Comparison of ENCODE assay signal across 21 mouse cellular contexts in genomic region chr8:83722631-83723030, GRCm38 (mm10).
"Had no signal": no experiment of that assay in that cellular context is flagged by ENCODE, and none has a peak within 500 bp of the region (broad histone marks: within the 10 kb centered on the region; RNA-seq: fewer than 3 reads in every experiment).

No protein-coding gene starts in this region.

- H3K4me1 ChIP-seq: heart, embryonic 10.5 days; hindbrain, embryonic 15.5 days; limb, embryonic 10.5 days had no signal

- H3K9ac ChIP-seq: heart, embryonic 12.5 days; hindbrain, embryonic 13.5 days; hindbrain, embryonic 15.5 days; limb, embryonic 12.5 days; liver, embryonic 13.5 days had no signal

- ATAC-seq: hindbrain, postnatal 0 days; intestine, embryonic 16.5 days had no signal

- DNase-seq: gastrocnemius, postnatal 10 days; heart, adult 18-20 months; heart, postnatal 36 days; kidney, adult 11 months; kidney, adult 2 months; kidney, postnatal 10 days; kidney, postnatal 25 days; kidney, postnatal 4 days; liver; liver, embryonic 13.5 days had no signal

- H3K27ac ChIP-seq: heart, embryonic 10.5 days; hindbrain, embryonic 13.5 days; hindbrain, embryonic 15.5 days; hindbrain, postnatal 0 days; layer of hippocampus, adult 2 months; left cerebral cortex, adult 2 months; limb, embryonic 10.5 days; limb, embryonic 12.5 days; liver, embryonic 13.5 days had no signal

- H3K4me2 ChIP-seq: heart, embryonic 12.5 days; hindbrain, embryonic 13.5 days; hindbrain, embryonic 15.5 days; limb, embryonic 12.5 days; liver, embryonic 11.5 days; liver, embryonic 13.5 days had no signal

- H3K27me3 ChIP-seq: heart, embryonic 12.5 days; hindbrain, embryonic 13.5 days; hindbrain, embryonic 15.5 days; limb, embryonic 12.5 days; liver, embryonic 13.5 days had no signal

- H3K9me3 ChIP-seq: heart, embryonic 10.5 days; heart, embryonic 12.5 days; hindbrain, embryonic 13.5 days; hindbrain, embryonic 15.5 days; limb, embryonic 10.5 days; limb, embryonic 12.5 days; liver, embryonic 13.5 days had no signal

- H3K4me3 ChIP-seq: heart, embryonic 10.5 days; heart, embryonic 12.5 days; hindbrain, embryonic 13.5 days; hindbrain, embryonic 15.5 days; layer of hippocampus, adult 2 months; left cerebral cortex, adult 2 months; limb, embryonic 10.5 days; limb, embryonic 12.5 days; liver, embryonic 13.5 days had no signal
